Mouse (Mus musculus) heart, postnatal 10 days (tissue): ENCODE data around the gene Ranbp6. TPM values are rescaled to one million over a fixed set of nuclear protein-coding genes. Genes with fewer than 3 reads are reported as not detected.

Source experiments
- DNase-seq, 2 experiments: peaks; one replicate each; pipeline ENCODE4 v3.0.0; 2021
- intact Hi-C: fragments of 180-260 bp; cut with DNase I; formaldehyde crosslinking; loops from one replicate; pipeline ENCODE4 v1.15.1; 2025
- total RNA-seq, 2 experiments: library from RNA; stranded (reverse); gene quantifications; 2 replicates each; pipeline ENCODE4 v1.2.3; 2021

Ranbp6 gene
- total RNA-seq = 10 to 100 TPM; 13.2 to 15.5 TPM

GRCm38 (mm10) chr19:29812581-29813460 lies at the start of gene Ranbp6:
Ranbp6 (minus strand) TSS chr19:29812974.
- intact Hi-C loops = loop anchor here (5.0 to 10.0 kb wide), 3 partner anchors 76 to 288 kb away; partner anchors contain the start of genes Ric1 and Uhrf2
- peak; percentile 94 for DNase-seq

GRCm38 (mm10) chr19:29860816-29861215 lies 48.0 kb upstream of the Ranbp6 start:
- no peak for DNase-seq
- intact Hi-C loops = no loop called here

GRCm38 (mm10) chr19:29857267-29857666 lies 44.5 kb upstream of the Ranbp6 start:
- no peak for DNase-seq

GRCm38 (mm10) chr19:29853711-29854110 lies 40.9 kb upstream of the Ranbp6 start:
- DNase-seq = no peak
- intact Hi-C loops = no loop called here

More at GRCm38 (mm10) chr19:29857267-29857666, 44.5 kb upstream of the Ranbp6 start:
- intact Hi-C loops = no loop called here

GRCm38 (mm10) chr19:29851036-29851690 lies 38.4 kb upstream of the Ranbp6 start:
- intact Hi-C loops = no loop called here
- DNase-seq = no peak

- intact Hi-C loops = no loop called here
- no peak for DNase-seq
Measured at GRCm38 (mm10) chr19:29849924-29850551, 37.3 kb upstream of the Ranbp6 start.

GRCm38 (mm10) chr19:29844036-29844661 lies 31.4 kb upstream of the Ranbp6 start:
- no peak for DNase-seq
- intact Hi-C loops = no loop called here

GRCm38 (mm10) chr19:29843641-29844035 lies 30.9 kb upstream of the Ranbp6 start:
- intact Hi-C loops = no loop called here
- no peak for DNase-seq

GRCm38 (mm10) chr19:29842973-29843372 lies 30.2 kb upstream of the Ranbp6 start:
- no peak for DNase-seq
- intact Hi-C loops = no loop called here

- no peak for DNase-seq
- intact Hi-C loops = no loop called here
Measured at GRCm38 (mm10) chr19:29840642-29841041, 27.9 kb upstream of the Ranbp6 start.

- intact Hi-C loops = no loop called here
Measured at GRCm38 (mm10) chr19:29838636-29839135, 25.9 kb upstream of the Ranbp6 start.

GRCm38 (mm10) chr19:29838171-29838570 lies 25.4 kb upstream of the Ranbp6 start:
- intact Hi-C loops = no loop called here
- no peak for DNase-seq

More at GRCm38 (mm10) chr19:29838636-29839135, 25.9 kb upstream of the Ranbp6 start:
- DNase-seq = no peak

GRCm38 (mm10) chr19:29835364-29836034 lies 22.7 kb upstream of the Ranbp6 start:
- intact Hi-C loops = no loop called here
- DNase-seq = no peak

- DNase-seq = no peak
- intact Hi-C loops = no loop called here
Measured at GRCm38 (mm10) chr19:29830911-29831310, 18.1 kb upstream of the Ranbp6 start.

GRCm38 (mm10) chr19:29828558-29828957 lies 15.8 kb upstream of the Ranbp6 start:
- intact Hi-C loops = no loop called here
- DNase-seq = no peak

- intact Hi-C loops = loop anchor here (1.0 to 2.0 kb wide), 2 partner anchors 302 to 378 kb away; no protein-coding TSS in a partner anchor
- DNase-seq = peak; percentile 48 to 58
Measured at GRCm38 (mm10) chr19:29826686-29827085, 13.9 kb upstream of the Ranbp6 start.

- intact Hi-C loops = no loop called here
Measured at GRCm38 (mm10) chr19:29825003-29825402, 12.2 kb upstream of the Ranbp6 start.

GRCm38 (mm10) chr19:29824034-29824700 lies 11.4 kb upstream of the Ranbp6 start:
- intact Hi-C loops = loop anchor here (1.0 kb wide), 1 partner anchor 155 kb away; no protein-coding TSS in a partner anchor
- DNase-seq = peak; percentile 68 to 78

More at GRCm38 (mm10) chr19:29825003-29825402, 12.2 kb upstream of the Ranbp6 start:
- DNase-seq = no peak

GRCm38 (mm10) chr19:29823456-29824010 lies 10.8 kb upstream of the Ranbp6 start:
- intact Hi-C loops = loop anchor here (1.0 kb wide), 1 partner anchor 156 kb away; no protein-coding TSS in a partner anchor
- no peak for DNase-seq
